Mouse (Mus musculus) testis, adult 2 months (tissue): Measurements from ENCODE around the gene Gab2.

Experiments used
- CTCF ChIP-seq: fragments of 200-500 bp; IDR thresholded peaks from 2 replicates; pipeline ENCODE4 v1.5.1; 2012; ENCODE audit warnings: low read depth, mild to moderate bottlenecking, inconsistent platforms, low read length, moderate library complexity; ENCODE audit not compliant: control insufficient read depth, insufficient read depth, insufficient replicate concordance
- POLR2A ChIP-seq: fragments of 200-500 bp; IDR thresholded peaks from 2 replicates; pipeline ENCODE4 v1.6.1; 2012; ENCODE audit warnings: low read depth, mild to moderate bottlenecking, inconsistent platforms, low read length, moderate library complexity; ENCODE audit not compliant: control insufficient read depth

DNA sequence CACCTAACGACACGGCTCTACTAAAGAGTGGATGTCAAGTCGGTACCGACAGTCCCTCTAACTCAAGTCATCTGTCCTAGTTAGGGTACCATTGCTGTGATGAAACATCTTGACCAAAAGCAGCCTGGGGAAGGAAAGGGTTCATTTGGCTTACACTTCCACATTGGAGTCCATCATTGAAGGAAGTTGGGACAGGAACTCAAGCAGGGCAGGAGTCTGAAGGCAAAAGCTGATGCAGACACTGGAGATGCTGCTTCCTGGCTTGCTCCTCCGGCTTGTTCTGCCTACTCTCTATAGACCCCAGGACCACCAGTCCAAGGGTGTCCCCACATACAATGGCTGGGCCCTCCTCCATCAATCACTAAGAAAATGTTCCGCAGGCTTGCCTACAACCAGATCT lies 234.3 kb downstream of the Gab2 start:
- TF ChIP-seq CTCF (no peak), POLR2A (no peak)
